Mouse (Mus musculus) embryonic fibroblast, embryonic 13.5 days (primary cell): ENCODE measurements at regions not wholly inside any gene's neighbourhood (a gene's known extent, or its start where the extent isn't known, plus 50 kb on each side); places are given as distances from the start of the nearest gene placed in this dataset.

Experiments used
- CTCF ChIP-seq: IDR thresholded peaks from 2 replicates; pipeline ENCODE4 v1.5.1; 2011; ENCODE audit warnings: mild to moderate bottlenecking, control low read depth, low read length, moderate library complexity, borderline replicate concordance; ENCODE audit not compliant: insufficient read depth
- POLR2A ChIP-seq: IDR thresholded peaks from 2 replicates; pipeline ENCODE4 v1.6.1; 2011; ENCODE audit warnings: low read depth, mild to moderate bottlenecking, control low read depth, low read length, moderate library complexity

- no peak for TF ChIP-seq CTCF
- no peak for TF ChIP-seq POLR2A
Measured at GRCm38 (mm10) chr13:71565388-71565787, 398.1 kb downstream of the Irx1 start.
